Mouse (Mus musculus) kidney, adult 9 months (tissue): ENCODE data around the gene Med24.
"Not testable (repeated sequence)": the region's sequence is repeated elsewhere in the genome, so short reads cannot be mapped to it uniquely, and the experiment has no call there.

Source experiments
- DNase-seq: peaks from one replicate; pipeline ENCODE4 v3.0.0; 2022

The Med24 gene

GRCm38 (mm10) chr11:98717904-98718303 lies 11.3 kb downstream of the Med24 start:
- peak; percentile 72 for DNase-seq

DNA sequence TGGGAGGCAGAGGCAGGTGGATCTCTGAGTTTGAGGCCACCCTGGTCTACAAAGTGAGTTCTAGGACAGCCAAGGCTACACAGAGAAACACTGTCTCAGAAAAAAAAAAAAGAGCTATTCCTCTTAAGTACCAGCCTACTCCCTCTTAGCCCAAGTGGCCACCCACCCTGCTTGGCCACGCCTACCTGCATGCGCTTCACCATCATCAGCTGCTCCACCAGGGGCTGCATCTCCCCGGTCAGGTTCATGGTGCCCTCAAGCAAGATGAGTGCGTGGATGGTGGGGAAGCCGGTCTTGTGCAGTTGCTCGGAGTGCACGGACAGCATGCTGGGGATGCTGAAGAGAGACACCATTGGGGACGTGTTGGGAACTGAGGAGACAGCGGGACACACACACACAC lies 13.3 kb downstream of the Med24 start:
- no peak for DNase-seq

DNA sequence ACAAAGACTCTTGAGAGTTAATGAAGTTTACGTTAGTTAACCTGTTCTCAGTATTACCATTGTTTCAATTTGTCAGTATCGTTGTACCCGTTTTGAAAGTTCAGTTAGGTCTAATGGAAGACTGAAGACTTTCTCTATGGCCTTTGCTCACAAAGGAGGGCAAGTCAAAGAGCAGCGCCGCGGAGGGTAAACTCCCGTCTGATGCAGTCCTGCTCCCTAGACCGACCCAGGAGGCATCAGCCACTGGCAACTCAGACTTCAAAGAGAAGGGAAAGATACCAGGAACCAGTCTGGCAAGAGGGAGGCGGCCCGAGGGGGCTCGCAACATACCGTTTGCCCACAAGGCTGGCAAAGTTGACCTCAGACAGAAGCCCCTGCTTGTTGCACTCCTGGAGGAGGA lies 15.5 kb downstream of the Med24 start:
- DNase-seq: no peak

DNA sequence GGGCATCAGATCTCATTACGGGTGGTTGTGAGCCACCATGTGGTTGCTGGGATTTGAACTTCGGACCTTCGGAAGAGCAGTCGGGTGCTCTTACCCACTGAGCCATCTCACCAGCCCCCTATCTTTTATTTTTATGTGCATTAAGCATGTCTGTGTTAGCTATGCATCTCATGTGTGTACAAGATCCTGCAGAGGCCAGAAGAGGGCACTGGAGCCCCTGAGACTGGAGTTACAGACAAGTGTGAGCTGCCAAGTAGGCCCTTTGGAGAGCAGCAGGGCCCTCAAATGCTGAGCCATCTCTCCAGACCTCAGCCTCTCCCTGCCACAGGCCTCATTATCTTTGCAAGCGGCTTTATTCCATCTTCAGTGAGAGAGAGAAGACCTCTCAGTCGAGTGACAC lies 17.2 kb downstream of the Med24 start:
- DNase-seq: not testable (repeated sequence)

DNA sequence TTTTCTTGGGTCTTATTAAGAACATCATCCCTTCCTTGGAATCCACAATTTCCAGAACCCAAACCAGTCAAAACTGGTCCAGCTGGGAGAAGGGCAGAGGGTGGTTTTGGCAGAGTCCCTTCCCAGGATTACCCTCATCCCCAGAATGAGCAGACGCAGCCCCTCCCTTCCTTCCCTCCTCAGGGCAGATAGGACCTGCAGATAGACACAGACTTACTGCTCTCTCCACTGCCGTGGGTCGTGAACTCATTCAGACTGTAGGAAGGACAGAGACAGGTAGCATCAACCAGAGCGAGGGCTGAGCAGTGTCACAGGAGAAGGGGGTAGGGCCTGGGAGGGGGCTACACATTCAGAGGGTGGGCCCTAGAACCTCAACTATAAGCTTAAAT lies 18.2 kb downstream of the Med24 start:
- no peak for DNase-seq

GRCm38 (mm10) chr11:98710416-98711045 lies 18.7 kb downstream of the Med24 start:
- peak; percentile 89 for DNase-seq

- DNase-seq: peak; percentile 85
Observed at GRCm38 (mm10) chr11:98709001-98709741, 20.1 kb downstream of the Med24 start.

DNA sequence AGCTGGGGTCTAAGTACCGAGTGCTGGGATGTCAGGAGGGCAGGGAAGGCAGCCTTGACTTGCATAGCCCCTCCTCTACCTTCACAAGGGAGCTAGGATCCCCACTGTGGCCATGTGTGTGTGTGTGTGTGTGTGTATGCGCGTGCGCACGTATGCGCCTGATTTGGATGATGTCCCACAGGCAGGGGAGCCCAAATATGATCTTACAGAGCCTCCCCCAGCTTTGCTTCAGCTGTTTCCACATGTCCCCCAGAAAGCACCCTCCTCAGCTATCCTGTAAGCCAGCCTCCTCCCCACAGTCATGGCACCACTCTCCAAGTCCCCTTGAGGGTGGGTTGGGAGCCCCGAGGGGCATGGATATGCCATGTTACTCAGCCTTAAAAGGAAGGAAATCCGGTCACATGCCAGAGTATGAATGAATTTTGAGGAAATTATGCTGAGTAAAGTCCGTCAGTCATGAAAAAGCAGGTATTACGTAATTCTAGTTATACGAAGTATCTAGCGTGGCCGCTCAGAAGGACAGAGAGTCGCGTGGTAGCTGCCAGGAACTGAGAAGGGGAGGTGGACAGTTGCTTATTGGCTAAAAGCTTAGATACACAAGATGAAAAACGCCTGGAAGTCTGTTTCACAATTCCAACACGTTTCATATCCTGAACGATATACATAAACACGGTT lies 20.8 kb downstream of the Med24 start:
- DNase-seq: peak; percentile 71

- peak; percentile 67 for DNase-seq
Observed at GRCm38 (mm10) chr11:98707401-98708281, 21.6 kb downstream of the Med24 start.

DNA sequence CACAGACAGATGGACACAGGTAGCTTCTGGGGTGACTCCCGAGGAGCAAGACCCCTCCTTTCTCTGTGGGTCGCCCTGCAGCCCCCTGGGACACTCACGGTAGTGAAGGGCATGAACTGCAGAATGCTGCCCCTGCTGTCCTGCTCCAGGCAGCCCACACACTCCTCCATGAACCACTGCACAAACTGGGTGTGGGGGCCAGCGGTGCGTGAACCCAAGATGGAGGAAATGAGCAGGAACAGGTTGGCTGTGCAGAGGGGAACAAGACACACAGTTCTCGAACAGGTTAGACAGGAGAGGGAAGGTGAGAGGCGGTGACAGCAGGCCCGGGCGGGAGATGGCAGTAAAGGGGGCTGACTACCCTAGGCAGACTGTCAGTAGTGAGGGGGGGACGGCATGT lies 24.2 kb downstream of the Med24 start:
- no peak for DNase-seq

- no peak for DNase-seq
Observed at GRCm38 (mm10) chr11:98702323-98702722, 26.9 kb downstream of the Med24 start.

- no peak for DNase-seq
Observed at GRCm38 (mm10) chr11:98701213-98701670, 28.0 kb downstream of the Med24 start, which contains the start of gene Csf3. Csf3 (plus strand) TSS chr11:98701263.

- peak; percentile 84 for DNase-seq
Observed at GRCm38 (mm10) chr11:98699911-98700310, 29.3 kb downstream of the Med24 start.

GRCm38 (mm10) chr11:98698849-98699640 lies 30.2 kb downstream of the Med24 start:
- DNase-seq: no peak

- peak; percentile 67 for DNase-seq
Observed at GRCm38 (mm10) chr11:98697225-98697624, 32.0 kb downstream of the Med24 start.

- DNase-seq: peak; percentile 36
Observed at GRCm38 (mm10) chr11:98696454-98697216, 32.6 kb downstream of the Med24 start.

GRCm38 (mm10) chr11:98695408-98695807 lies 33.8 kb downstream of the Med24 start:
- no peak for DNase-seq

DNA sequence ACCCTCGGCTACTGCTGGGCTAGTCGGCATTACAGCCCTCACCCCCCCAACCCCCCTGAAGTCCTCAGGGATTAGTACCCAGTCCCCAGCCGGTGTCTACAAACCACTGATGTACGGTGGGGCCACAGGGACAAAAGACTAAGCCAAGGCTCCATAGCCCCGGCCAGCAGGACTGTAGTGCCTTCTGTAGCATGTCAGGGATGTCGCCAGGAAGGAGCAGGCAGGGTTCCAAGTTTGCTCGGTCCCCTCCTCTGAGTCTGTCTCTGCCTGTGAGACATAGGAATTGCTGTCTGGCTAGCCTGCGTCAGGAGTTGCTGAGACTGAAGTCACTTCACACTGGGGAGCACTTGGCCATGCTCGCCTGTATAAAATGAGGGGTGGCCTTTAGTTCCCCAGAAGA lies 34.9 kb downstream of the Med24 start:
- no peak for DNase-seq

DNA sequence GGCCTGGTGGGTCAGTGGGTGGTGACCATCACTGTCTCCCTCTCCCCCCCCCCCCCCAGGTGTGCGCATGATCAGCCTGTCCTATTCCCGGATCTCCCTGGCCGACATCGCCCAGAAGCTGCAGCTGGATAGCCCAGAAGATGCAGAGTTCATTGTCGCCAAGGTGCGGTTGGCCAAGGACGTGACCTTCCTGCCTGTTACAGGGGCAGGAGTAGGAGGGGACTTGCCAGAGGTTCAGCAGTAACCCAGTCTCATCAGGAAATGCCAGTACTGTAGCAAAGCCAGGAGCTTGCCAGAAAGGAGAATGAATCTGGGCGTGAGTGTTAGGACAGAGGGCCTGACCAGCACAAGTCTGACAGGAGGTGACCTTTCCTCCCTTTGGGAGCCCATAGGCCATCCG lies 35.5 kb downstream of the Med24 start:
- DNase-seq: peak; percentile 34

GRCm38 (mm10) chr11:98693201-98693600 lies 36.0 kb downstream of the Med24 start:
- DNase-seq: peak; percentile 41

DNA sequence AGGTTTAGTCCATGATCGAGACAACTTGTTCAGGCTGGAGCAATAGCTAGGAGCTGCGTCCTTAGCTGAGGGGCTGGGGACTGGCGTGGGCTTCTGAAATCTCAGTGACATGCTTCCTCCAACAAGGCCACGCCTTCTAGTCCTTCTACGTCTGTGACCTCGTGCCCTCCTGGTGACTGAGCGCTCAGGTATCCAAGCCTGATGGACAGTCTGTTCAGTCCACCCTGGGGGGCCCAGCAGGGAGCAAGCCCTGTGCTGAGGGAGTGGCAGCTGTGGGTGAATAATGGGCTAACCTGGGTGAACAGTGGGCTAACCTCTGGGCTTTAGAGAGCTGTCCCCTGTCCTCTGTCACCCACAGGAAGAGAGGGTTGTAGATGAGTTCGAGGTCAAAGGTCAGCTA lies 41.2 kb downstream of the Med24 start:
- DNase-seq: no peak
